Mouse (Mus musculus) T-cell, adult 2 months (primary cell): Measurements from ENCODE around the gene Gcnt1.

ENCODE experiments used
- DNase-seq: peaks from one replicate; pipeline ENCODE4 v3.0.0; 2022; ENCODE audit warnings: low spot score

The Gcnt1 gene

DNA sequence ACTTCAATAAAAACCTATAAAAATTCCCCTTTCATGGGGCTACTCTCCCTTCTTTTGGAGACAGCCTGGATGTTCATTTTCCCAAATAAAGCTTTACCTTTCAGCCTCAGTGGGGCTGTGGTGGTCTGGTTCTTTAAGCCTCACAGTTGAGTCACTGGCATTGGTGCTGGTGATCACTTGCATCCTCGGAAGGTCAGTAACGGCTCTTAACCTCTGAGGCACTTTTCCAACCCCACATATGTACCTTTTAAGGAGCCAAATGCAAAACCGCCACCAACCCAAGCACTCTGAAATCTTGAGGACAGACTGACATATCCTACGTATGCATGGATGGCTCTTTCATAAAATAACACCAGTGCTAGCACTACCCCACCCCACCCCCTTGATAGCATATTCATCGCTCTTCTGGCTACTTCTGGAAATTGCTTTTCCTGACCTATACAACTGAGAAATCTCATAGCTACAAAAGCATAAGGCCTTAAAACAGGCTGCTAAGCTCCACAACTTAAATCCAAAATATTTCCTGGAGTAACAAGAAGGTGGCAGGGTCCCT, 48.9 kb downstream of the Gcnt1 start:
- DNase-seq: no peak

- DNase-seq: no peak
Observed at GRCm38 (mm10) chr19:17323006-17323688, 49.5 kb downstream of the Gcnt1 start.

- DNase-seq: no peak
Observed at GRCm38 (mm10) chr19:17319770-17320169, 52.9 kb downstream of the Gcnt1 start.

GRCm38 (mm10) chr19:17318733-17319132, 53.9 kb downstream of the Gcnt1 start:
- DNase-seq: no peak

- DNase-seq: no peak
Observed at GRCm38 (mm10) chr19:17316311-17317003, 56.2 kb downstream of the Gcnt1 start.

GRCm38 (mm10) chr19:17314451-17314850, 58.2 kb downstream of the Gcnt1 start:
- DNase-seq: no peak

GRCm38 (mm10) chr19:17313766-17314165, 58.9 kb downstream of the Gcnt1 start:
- DNase-seq: no peak

GRCm38 (mm10) chr19:17312671-17313180, 59.9 kb downstream of the Gcnt1 start:
- DNase-seq: no peak

DNA sequence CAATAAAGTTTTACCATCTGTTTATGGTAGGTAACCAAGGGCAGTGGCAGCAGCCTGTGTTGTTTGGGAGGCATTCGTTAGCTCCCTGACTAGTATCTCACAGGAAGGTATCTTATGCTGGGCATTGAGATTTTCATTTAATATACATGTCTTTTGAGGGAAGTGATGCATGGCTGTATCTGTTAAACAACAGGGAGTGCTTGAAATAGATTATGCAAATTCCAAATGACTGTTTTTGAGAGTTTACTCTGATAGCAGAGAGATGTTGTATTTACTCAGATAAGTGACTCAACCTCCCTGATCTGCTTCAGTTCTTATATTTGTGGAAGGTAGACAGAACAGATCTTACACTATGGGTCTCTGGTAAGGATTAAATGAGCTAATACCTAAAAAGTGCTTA, 61.1 kb downstream of the Gcnt1 start:
- DNase-seq: no peak

DNA sequence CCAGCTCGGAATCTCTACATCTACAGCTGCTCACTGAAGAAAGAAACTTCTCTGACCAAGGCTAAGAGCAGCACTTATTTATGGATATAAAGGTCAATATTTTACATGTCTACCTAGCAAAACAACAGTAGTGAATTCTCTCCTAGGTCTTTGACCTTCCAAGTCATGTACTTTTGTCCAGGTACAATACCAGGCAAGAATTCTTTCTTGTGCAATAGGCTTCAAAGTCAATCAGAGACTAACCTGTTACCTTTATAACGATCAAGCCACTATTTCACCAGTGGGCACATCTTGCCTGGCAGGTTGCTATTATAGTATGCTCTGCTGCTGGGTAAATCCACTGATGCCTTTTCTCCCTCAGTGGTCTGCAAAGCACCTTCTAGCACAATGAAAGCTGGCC, 61.6 kb downstream of the Gcnt1 start:
- no peak for DNase-seq

DNA sequence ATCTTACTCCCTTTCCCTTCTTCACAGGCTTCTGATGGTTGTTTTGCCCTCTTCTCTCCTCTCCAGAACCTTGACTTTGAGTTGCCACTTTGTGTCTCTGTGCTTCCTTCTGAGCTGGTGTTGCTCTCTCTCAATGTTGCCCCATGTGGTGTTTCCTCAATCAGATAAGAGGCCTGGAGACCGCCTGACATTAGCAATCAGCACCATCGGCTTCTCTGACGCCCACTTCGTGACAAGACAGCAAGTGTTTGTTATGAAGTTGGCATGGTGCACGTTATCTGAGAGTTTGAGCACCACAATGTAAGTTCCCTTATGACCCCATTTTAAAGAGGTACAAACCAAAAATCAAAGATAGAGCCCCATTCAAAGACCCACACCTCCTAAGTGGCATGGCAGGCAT, 76.6 kb downstream of the Gcnt1 start:
- DNase-seq: no peak

- DNase-seq: no peak
Observed at GRCm38 (mm10) chr19:17295211-17295766, 77.4 kb downstream of the Gcnt1 start.

- DNase-seq: no peak
Observed at GRCm38 (mm10) chr19:17294136-17294535, 78.5 kb downstream of the Gcnt1 start.

GRCm38 (mm10) chr19:17289526-17289925, 83.1 kb downstream of the Gcnt1 start:
- no peak for DNase-seq

GRCm38 (mm10) chr19:17286004-17286403, 86.6 kb downstream of the Gcnt1 start:
- no peak for DNase-seq

DNA sequence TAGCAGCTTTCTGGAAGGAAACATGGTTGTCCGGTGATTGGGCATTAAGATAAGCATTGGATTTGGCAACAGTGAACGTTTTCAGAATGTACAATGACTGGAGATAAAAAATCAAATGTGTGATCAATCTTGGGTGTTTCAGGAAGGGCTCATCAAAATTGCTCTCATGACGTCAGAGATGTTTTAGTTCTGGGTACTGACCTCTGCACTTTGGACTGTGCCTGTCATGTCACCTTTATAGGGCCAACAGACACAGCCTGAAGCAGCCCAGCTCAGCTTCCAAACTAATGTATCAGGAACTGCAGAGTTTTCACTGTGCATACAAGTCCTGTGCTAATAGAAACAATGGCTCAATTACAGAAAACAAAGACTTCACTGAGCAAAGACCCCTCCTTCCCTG, 89.3 kb downstream of the Gcnt1 start:
- no peak for DNase-seq

- no peak for DNase-seq
Observed at GRCm38 (mm10) chr19:17278381-17279051, 94.1 kb downstream of the Gcnt1 start.
